Mouse (Mus musculus) effector memory CD4-positive, alpha-beta T cell, adult 5 months (primary cell): ENCODE data around the gene Crebbp. TPM values are rescaled to one million over a fixed set of nuclear protein-coding genes. Genes with fewer than 3 reads are reported as not detected.

Experiments
- polyA plus RNA-seq: library from polyadenylated mRNA; unstranded; fragments of 100-300 nt; shearing (Covaris generic); gene quantifications from one replicate; pipeline ENCODE4 v1.2.1, GENCODE M21; 2017

The Crebbp gene
- polyA plus RNA-seq: 31.8 TPM

GRCm38 (mm10) chr16:4213799-4214551 lies at the start of gene Crebbp:
TSS of gene Crebbp (minus strand) at chr16:4213997.

GRCm38 (mm10) chr16:4077384-4078061 lies 136.3 kb downstream of the Crebbp start, which contains the start of gene Trap1:
TSS of gene Trap1 (minus strand) at chr16:4077827.

GRCm38 (mm10) chr16:4036807-4037206 lies 177.0 kb downstream of the Crebbp start, which contains the start of gene Dnase1:
TSS of gene Dnase1 (plus strand) at chr16:4036942.

Other genes starting within 250 kb of the Crebbp start
- gene Nlrc3, start 237.4 kb downstream of the Crebbp start, polyA plus RNA-seq: 39.2 TPM
- gene Slx4, start 210.2 kb downstream of the Crebbp start, polyA plus RNA-seq: 25.1 TPM
- 4.2 TPM for gene Dnase1, start 177.1 kb downstream of the Crebbp start, polyA plus RNA-seq
- 47.7 TPM for gene Trap1, start 136.2 kb downstream of the Crebbp start, polyA plus RNA-seq
- gene Adcy9, start 206.5 kb upstream of the Crebbp start, polyA plus RNA-seq: 0.87 TPM